Mouse (Mus musculus): Measurements from ENCODE around the gene Rfx8. TPM values are rescaled to one million over a fixed set of nuclear protein-coding genes. Genes with fewer than 3 reads are reported as not detected.

Rfx8 gene
- total RNA-seq (2014; rRNA removed) = 0.09 TPM in 1 of 2 replicates, not detected in the other
- 0.04 TPM in 1 of 2 replicates, not detected in the other for polyA plus RNA-seq (2012; rRNA removed)

GRCm38 (mm10) chr1:39720632-39721350 is at the start of gene Rfx8:
Gene Rfx8, minus strand, starts transcription at chr1:39720997.
- WGBS = 10% methylated on average over 41 of the region's 42 CpGs
- no peak for DNase-seq (ENCODE audit: extremely low read depth, low read depth, low spot score)
- Histone ChIP-seq H3K9ac (ENCODE audit: low read depth, low read length) (peak within 1 kb of the TSS; percentile 55), H3K4me3 (ENCODE audit: insufficient read depth, low read depth, low read length) (peak within 1 kb of the TSS; percentile 14; the same call in 1 of the 2 replicates), H3K79me2 (ENCODE audit: control insufficient read depth, insufficient read depth, low read length) (no peaks in the 10 kb centered on the region), H3K27ac (replicated peaks; ENCODE audit: insufficient read depth, low read depth, low read length) (no peak within 1 kb of the TSS), H3K4me1 (ENCODE audit: control insufficient read depth, insufficient read depth, low read length) (no peaks in the 10 kb centered on the region), H3K36me3 (ENCODE audit: control insufficient read depth, insufficient read depth, low read length) (no peaks in the 10 kb centered on the region), H3K27me3 (ENCODE audit: control insufficient read depth, insufficient read depth, low read length) (peaks cover 2% of the 10 kb centered on the region; the same call in 1 of the 2 replicates)
- no peak for TF ChIP-seq POLR2A (IDR thresholded peaks at IDR 0.05; ENCODE audit: extremely low read depth, insufficient read depth, low read length)
- no peak for TF ChIP-seq CTCF (IDR thresholded peaks at IDR 0.05; ENCODE audit: low read depth, low read length)

- DNase-seq (ENCODE audit: extremely low read depth, low read depth, low spot score) = peak; percentile 29
- Histone ChIP-seq H3K9ac (ENCODE audit: low read depth, low read length) (no peak overlapping the region), H3K36me3 (ENCODE audit: control insufficient read depth, insufficient read depth, low read length) (no peaks in the 10 kb centered on the region), H3K79me2 (ENCODE audit: control insufficient read depth, insufficient read depth, low read length) (no peaks in the 10 kb centered on the region), H3K27ac (replicated peaks; ENCODE audit: insufficient read depth, low read depth, low read length) (peak overlapping the region; percentile 4; the same call in 1 of the 2 replicates), H3K4me1 (ENCODE audit: control insufficient read depth, insufficient read depth, low read length) (no peaks in the 10 kb centered on the region), H3K4me3 (ENCODE audit: insufficient read depth, low read depth, low read length) (no peak overlapping the region), H3K27me3 (ENCODE audit: control insufficient read depth, insufficient read depth, low read length) (no peaks in the 10 kb centered on the region)
- TF ChIP-seq CTCF (IDR thresholded peaks at IDR 0.05; ENCODE audit: low read depth, low read length) (no peak), POLR2A (IDR thresholded peaks at IDR 0.05; ENCODE audit: extremely low read depth, insufficient read depth, low read length) (no peak)
- 89% methylated on average over 5 of the region's 5 CpGs for WGBS
Observed at GRCm38 (mm10) chr1:39770436-39770835, 49.6 kb upstream of the Rfx8 start.

- TF ChIP-seq CTCF (IDR thresholded peaks at IDR 0.05; ENCODE audit: low read depth, low read length) (no peak), POLR2A (IDR thresholded peaks at IDR 0.05; ENCODE audit: extremely low read depth, insufficient read depth, low read length) (no peak)
- Histone ChIP-seq H3K4me1 (ENCODE audit: control insufficient read depth, insufficient read depth, low read length) (no peaks in the 10 kb centered on the region), H3K79me2 (ENCODE audit: control insufficient read depth, insufficient read depth, low read length) (no peaks in the 10 kb centered on the region), H3K36me3 (ENCODE audit: control insufficient read depth, insufficient read depth, low read length) (no peaks in the 10 kb centered on the region), H3K9ac (ENCODE audit: low read depth, low read length) (no peak overlapping the region), H3K27me3 (ENCODE audit: control insufficient read depth, insufficient read depth, low read length) (no peaks in the 10 kb centered on the region), H3K27ac (replicated peaks; ENCODE audit: insufficient read depth, low read depth, low read length) (no peak overlapping the region), H3K4me3 (ENCODE audit: insufficient read depth, low read depth, low read length) (no peak overlapping the region)
- 84% methylated on average over 3 of the region's 3 CpGs for WGBS
- DNase-seq (ENCODE audit: extremely low read depth, low read depth, low spot score) = no peak
Observed at GRCm38 (mm10) chr1:39768017-39768416, 47.2 kb upstream of the Rfx8 start.

- H3K27me3 ChIP-seq (ENCODE audit: control insufficient read depth, insufficient read depth, low read length) = no peaks in the 10 kb centered on the region
- DNase-seq (ENCODE audit: extremely low read depth, low read depth, low spot score) = peak; percentile 18
- 70% methylated on average over 7 of the region's 7 CpGs for WGBS
Observed at GRCm38 (mm10) chr1:39765854-39766493, 45.2 kb upstream of the Rfx8 start.

GRCm38 (mm10) chr1:39762025-39762370 is 41.2 kb upstream of the Rfx8 start:
- H3K79me2 ChIP-seq (ENCODE audit: control insufficient read depth, insufficient read depth, low read length) = no peaks in the 10 kb centered on the region
- TF ChIP-seq CTCF (IDR thresholded peaks at IDR 0.05; ENCODE audit: low read depth, low read length) = no peak
- TF ChIP-seq POLR2A (IDR thresholded peaks at IDR 0.05; ENCODE audit: extremely low read depth, insufficient read depth, low read length) = no peak
- H3K36me3 ChIP-seq (ENCODE audit: control insufficient read depth, insufficient read depth, low read length) = no peaks in the 10 kb centered on the region
- 9% methylated on average over 10 of the region's 10 CpGs for WGBS
- no peaks in the 10 kb centered on the region for H3K27me3 ChIP-seq (ENCODE audit: control insufficient read depth, insufficient read depth, low read length)
- H3K4me3 ChIP-seq (ENCODE audit: insufficient read depth, low read depth, low read length) = no peak overlapping the region
- peak overlapping the region; percentile 79 for H3K27ac ChIP-seq (replicated peaks; ENCODE audit: insufficient read depth, low read depth, low read length)
- 0 out of 2 replicates have a peak, but pooled peaks cover 7% of the 10 kb centered on the region for H3K4me1 ChIP-seq (ENCODE audit: control insufficient read depth, insufficient read depth, low read length)
- no peak overlapping the region; the same call in 1 of the 2 replicates for H3K9ac ChIP-seq (ENCODE audit: low read depth, low read length)
- DNase-seq (ENCODE audit: extremely low read depth, low read depth, low spot score) = peak; percentile 63

More at GRCm38 (mm10) chr1:39765854-39766493, 45.2 kb upstream of the Rfx8 start:
- Histone ChIP-seq H3K27ac (replicated peaks; ENCODE audit: insufficient read depth, low read depth, low read length) (no peak overlapping the region), H3K9ac (ENCODE audit: low read depth, low read length) (no peak overlapping the region), H3K36me3 (ENCODE audit: control insufficient read depth, insufficient read depth, low read length) (no peaks in the 10 kb centered on the region), H3K79me2 (ENCODE audit: control insufficient read depth, insufficient read depth, low read length) (no peaks in the 10 kb centered on the region), H3K4me3 (ENCODE audit: insufficient read depth, low read depth, low read length) (no peak overlapping the region), H3K4me1 (ENCODE audit: control insufficient read depth, insufficient read depth, low read length) (no peaks in the 10 kb centered on the region)
- TF ChIP-seq CTCF (IDR thresholded peaks at IDR 0.05; ENCODE audit: low read depth, low read length) (no peak), POLR2A (IDR thresholded peaks at IDR 0.05; ENCODE audit: extremely low read depth, insufficient read depth, low read length) (no peak)

All from liver, adult 2 months (tissue).